Mouse (Mus musculus): ENCODE results near the gene Slc25a47. TPM values are rescaled to one million over a fixed set of nuclear protein-coding genes. Genes with fewer than 3 reads are reported as not detected.

Slc25a47 gene
- total RNA-seq, 1 experiment from 2014 or later = 0.48 TPM

DNA sequence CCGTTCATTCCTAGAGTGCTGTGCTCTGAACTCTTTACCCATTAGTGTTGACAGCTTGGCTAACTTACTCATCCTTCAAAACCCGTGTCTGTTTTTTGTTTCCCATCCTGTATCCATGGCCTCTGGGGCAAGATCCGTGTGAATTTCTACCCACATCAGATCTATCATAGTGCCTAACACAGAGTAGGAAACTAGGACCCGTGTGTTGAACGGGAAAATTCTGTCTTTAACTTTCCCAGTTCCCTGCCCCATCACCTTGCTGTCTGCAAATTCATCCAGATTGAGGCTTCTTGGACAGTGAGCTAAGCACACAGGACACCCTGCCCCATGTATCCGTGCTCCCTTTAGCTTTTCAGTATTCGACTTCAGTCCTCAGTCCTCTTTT is 58.6 kb downstream of the Slc25a47 start:
- no peak for ATAC-seq (replicated peaks; ENCODE audit: insufficient number of reproducible peaks, low FRiP score, low TSS enrichment, poor library complexity, severe bottlenecking)

GRCm38 (mm10) chr12:108896006-108896405 is 60.2 kb downstream of the Slc25a47 start:
- no peak for ATAC-seq (replicated peaks; ENCODE audit: insufficient number of reproducible peaks, low FRiP score, low TSS enrichment, poor library complexity, severe bottlenecking)

GRCm38 (mm10) chr12:108901346-108901745 is 65.5 kb downstream of the Slc25a47 start:
- no peak for ATAC-seq (replicated peaks; ENCODE audit: insufficient number of reproducible peaks, low FRiP score, low TSS enrichment, poor library complexity, severe bottlenecking)

DNA sequence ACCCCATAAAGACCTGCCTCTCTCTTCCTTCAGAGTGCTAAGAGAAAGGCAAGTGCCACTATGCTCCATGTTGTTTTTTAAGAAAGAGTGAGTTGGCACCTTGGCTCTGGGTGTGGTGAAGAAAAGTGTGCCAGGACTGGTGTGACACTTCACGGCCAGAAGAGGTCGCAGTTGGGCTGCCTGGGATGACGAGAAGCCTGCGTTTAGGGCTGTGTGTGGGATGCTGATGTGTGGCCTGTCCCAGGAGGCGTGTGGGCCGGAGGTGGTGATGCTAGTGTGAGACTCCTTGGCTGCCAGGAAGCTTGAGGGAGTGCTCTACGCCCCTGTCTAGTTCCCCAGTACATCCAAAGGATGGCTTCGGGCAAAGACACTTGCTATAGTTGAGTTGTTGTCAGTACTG is 67.1 kb downstream of the Slc25a47 start:
- ATAC-seq (replicated peaks; ENCODE audit: insufficient number of reproducible peaks, low FRiP score, low TSS enrichment, poor library complexity, severe bottlenecking) = peak; percentile 65

DNA sequence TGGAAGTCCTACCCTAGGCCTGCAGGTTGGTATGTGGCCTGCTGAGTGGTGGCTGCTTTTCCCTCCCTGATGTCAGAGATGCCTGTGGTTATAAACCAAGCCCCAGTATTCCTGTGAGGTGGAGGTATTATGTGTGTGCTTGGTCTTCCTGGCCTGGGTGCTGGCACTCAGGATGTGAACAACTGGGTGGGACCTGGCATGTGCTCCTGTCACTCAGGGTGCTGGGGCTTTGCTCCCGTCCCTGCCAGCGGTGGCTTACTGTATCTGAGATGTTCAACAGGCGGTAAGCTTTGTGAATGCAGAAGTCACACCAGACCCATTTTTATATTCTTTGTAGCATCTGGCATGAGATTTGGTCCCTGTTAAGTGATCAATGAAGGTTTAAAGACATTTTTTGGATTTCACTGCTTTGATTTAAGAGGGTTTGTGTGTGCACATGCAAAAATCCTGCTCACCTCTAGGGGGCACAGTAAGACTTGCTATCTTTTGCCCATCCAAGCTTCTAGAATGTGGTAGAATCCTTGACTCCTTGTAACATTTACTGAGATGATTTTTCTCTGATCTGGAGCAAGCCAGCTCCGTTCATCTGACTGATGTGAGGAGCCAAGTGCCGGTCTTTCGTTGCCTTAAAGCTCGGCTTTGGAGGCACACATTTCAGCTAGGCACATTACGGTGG is 67.9 kb downstream of the Slc25a47 start:
- ATAC-seq (replicated peaks; ENCODE audit: insufficient number of reproducible peaks, low FRiP score, low TSS enrichment, poor library complexity, severe bottlenecking) = no peak

GRCm38 (mm10) chr12:108904276-108904653 is 68.4 kb downstream of the Slc25a47 start:
- no peak for ATAC-seq (replicated peaks; ENCODE audit: insufficient number of reproducible peaks, low FRiP score, low TSS enrichment, poor library complexity, severe bottlenecking)

GRCm38 (mm10) chr12:108905620-108906302 is 69.9 kb downstream of the Slc25a47 start:
- no peak for ATAC-seq (replicated peaks; ENCODE audit: insufficient number of reproducible peaks, low FRiP score, low TSS enrichment, poor library complexity, severe bottlenecking)

GRCm38 (mm10) chr12:108906398-108906797 is 70.6 kb downstream of the Slc25a47 start:
- ATAC-seq (replicated peaks; ENCODE audit: insufficient number of reproducible peaks, low FRiP score, low TSS enrichment, poor library complexity, severe bottlenecking) = no peak

Other genes with a start within 250 kb of the Slc25a47 start
- 0.21 to 0.29 TPM in 2 of 3 replicates, not detected in the other for gene Degs2, start 133.7 kb upstream of the Slc25a47 start, total RNA-seq (2017)
- gene Yy1, start 43.1 kb upstream of the Slc25a47 start, total RNA-seq (2017) = 51.4 to 60.9 TPM (median 60.3 TPM) in 3 replicates
- gene Slc25a29, start 163 bp upstream of the Slc25a47 start, total RNA-seq (2017) = 0.11 to 1.8 TPM in 2 of 3 replicates, not detected in the other
- 3.0 to 9.0 TPM (median 6.5 TPM) in 3 replicates for gene Wdr25, start 57.6 kb downstream of the Slc25a47 start, total RNA-seq (2017)
- 42.0 to 59.0 TPM (median 59.0 TPM) in 3 replicates for gene Wars, start 58.1 kb downstream of the Slc25a47 start, total RNA-seq (2017)
- gene Begain, start 232.2 kb downstream of the Slc25a47 start, total RNA-seq (2017) = 0.49 TPM in 1 of 3 replicates, not detected in the others

Measured in monocyte, adult 5-6 weeks (primary cell).